Mouse (Mus musculus): ENCODE results near the gene Pitpnc1.

GRCm38 (mm10) chr11:107259428-107259827, 211.1 kb downstream of the Pitpnc1 start:
- TF ChIP-seq CTCF (conservative IDR thresholded peaks at IDR 0.05; ENCODE audit: low read length) (no peak), POU5F1 (IDR thresholded peaks at IDR 0.05; ENCODE audit: borderline replicate concordance, low read length) (no peak), NANOG (IDR thresholded peaks at IDR 0.05; ENCODE audit: borderline replicate concordance, low read length) (no peak)

All from E14TG2a.4 (cell line).